Mouse (Mus musculus): ENCODE measurements around the gene Oxsr1.

GRCm38 (mm10) chr9:119322289-119323259 lies at the start of gene Oxsr1:
- TF ChIP-seq POLR2A (IDR thresholded peaks at IDR 0.05; ENCODE audit: borderline replicate concordance, insufficient read depth, low read length) (peak; percentile 65), CTCF (IDR thresholded peaks at IDR 0.05; ENCODE audit: borderline replicate concordance, insufficient read depth, low read depth, low read length) (peak; percentile 43; the same call in 1 of the 2 replicates)

Data from cerebellum, adult 2 months (tissue).